In the genomic region with DNA sequence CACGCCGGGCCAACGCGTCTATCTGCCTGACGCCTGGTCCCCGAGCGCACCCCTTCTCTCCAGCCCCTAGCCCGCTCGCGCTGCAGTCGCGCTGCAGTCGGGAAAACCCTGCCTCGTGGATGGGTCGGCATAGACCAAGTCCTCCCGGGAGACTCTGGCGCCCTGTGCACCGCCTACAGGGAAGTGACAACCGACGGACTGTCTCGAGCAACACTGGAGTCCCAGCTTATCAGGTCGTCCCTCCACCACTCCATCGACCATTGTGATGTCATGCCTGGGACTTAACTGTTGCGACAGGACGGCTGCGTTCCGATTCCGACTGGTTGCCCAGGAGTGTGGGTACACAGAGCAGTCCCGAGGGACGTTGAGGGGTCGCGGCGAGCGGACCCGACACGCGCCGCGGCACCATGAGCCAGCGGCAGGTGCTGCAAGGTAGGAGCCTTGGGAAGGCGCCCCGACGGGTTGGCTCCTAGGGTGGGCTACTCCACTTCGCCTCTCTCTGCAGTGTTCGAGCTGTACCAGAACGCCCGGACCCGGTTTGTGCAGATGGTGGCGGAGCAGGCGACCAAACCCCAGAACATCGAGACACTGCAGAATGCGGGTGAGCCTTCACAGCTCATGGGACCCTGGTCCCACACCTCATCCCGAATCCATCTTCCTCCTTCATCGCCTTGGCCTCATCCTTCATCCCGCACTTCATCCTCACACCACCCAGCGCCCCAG, we compare ENCODE assay signal across 9 mouse cellular contexts. TPM values are rescaled to one million over a fixed set of nuclear protein-coding genes. Genes with fewer than 3 reads are reported as not detected.
DNase-seq lines count a peak whose midpoint lies in the region; ATAC-seq lines count a peak whose summit lies in the region.
"Had no signal": no experiment of that assay in that cellular context is flagged by ENCODE, and none has a peak within 500 bp of the region (broad histone marks: within the 10 kb centered on the region; RNA-seq: fewer than 3 reads in every experiment).

No protein-coding gene starts in this region.

- DNase-seq in cerebellum, adult 9-10 months: peak; percentile 19
- DNase-seq in cerebellum, adult 8-10 months: no peak
- DNase-seq in spleen, postnatal 4 days (ENCODE audit: low spot score in 2 of 2): peak; percentile 13 to 66
- DNase-seq in spleen, postnatal 36 days (ENCODE audit: low spot score in 2 of 2): no peak
- DNase-seq in naive thymus-derived CD4-positive, alpha-beta T cell, adult 2 months (ENCODE audit: low read depth): peak; percentile 46
- no peak for DNase-seq in Muller cell, postnatal 12 days (ENCODE audit: inconsistent ontology term)

- H3K4me3 ChIP-seq in heart, embryonic 12.5 days: peak overlapping the region; percentile 40
- peak overlapping the region; percentile 17; the same call in 1 of the 2 replicates for H3K4me3 ChIP-seq in limb, embryonic 12.5 days (replicated peaks)
- H3K4me3 ChIP-seq: erythroblast, embryonic 14.5 days had no signal

- no peaks in the 10 kb centered on the region for H3K9me3 ChIP-seq in heart, embryonic 12.5 days (replicated peaks)
- H3K9me3 ChIP-seq in limb, embryonic 12.5 days: no peaks in the 10 kb centered on the region

- no peak for ATAC-seq in heart, embryonic 12.5 days (ENCODE audit: insufficient number of reproducible peaks, low FRiP score)
- ATAC-seq in limb, embryonic 12.5 days (ENCODE audit: insufficient number of reproducible peaks, insufficient read depth, low FRiP score, low TSS enrichment, low read depth): no peak; the same call in 1 of the 2 replicates

- H3K27ac ChIP-seq in heart, embryonic 12.5 days (ENCODE audit: poor library complexity, severe bottlenecking): no peak overlapping the region
- no peak overlapping the region for H3K27ac ChIP-seq in limb, embryonic 12.5 days

- no peak overlapping the region for H3K9ac ChIP-seq in heart, embryonic 12.5 days
- H3K9ac ChIP-seq in limb, embryonic 12.5 days (replicated peaks): no peak overlapping the region

- H3K36me3 ChIP-seq in heart, embryonic 12.5 days: no peaks in the 10 kb centered on the region
- no peaks in the 10 kb centered on the region for H3K36me3 ChIP-seq in limb, embryonic 12.5 days

- WGBS in heart, embryonic 12.5 days: under 1% methylated on average over 56 of the region's 56 CpGs
- 1% methylated on average over 56 of the region's 56 CpGs for WGBS in limb, embryonic 12.5 days

- H3K4me1 ChIP-seq in heart, embryonic 12.5 days (replicated peaks): peaks cover 15% of the 10 kb centered on the region
- H3K4me1 ChIP-seq in limb, embryonic 12.5 days (replicated peaks): peaks cover 16% of the 10 kb centered on the region

- peaks cover 49% of the 10 kb centered on the region for H3K27me3 ChIP-seq in heart, embryonic 12.5 days (replicated peaks)
- H3K27me3 ChIP-seq in limb, embryonic 12.5 days: peaks cover 62% of the 10 kb centered on the region

- H3K4me2 ChIP-seq in heart, embryonic 12.5 days: peak overlapping the region; percentile 64
- 0 out of 2 replicates have a peak overlapping the region, but pooled peaks have one; percentile 1 for H3K4me2 ChIP-seq in limb, embryonic 12.5 days

RNA-seq across cellular contexts. Expression of a gene that starts 5.0 kb away (rescaled TPM):
- polyA plus RNA-seq in heart, embryonic 12.5 days (2016; fragmentation: Nextera tagmentation; extraction: Ambion mirVana): 0.14 TPM in 1 of 2 replicates, not detected in the other
- polyA plus RNA-seq in limb, embryonic 12.5 days (2016; fragmentation: Nextera tagmentation; extraction: Ambion mirVana): 0.21 TPM in 1 of 2 replicates, not detected in the other
- polyA plus RNA-seq: erythroblast, embryonic 14.5 days had no signal

RNA-seq across cellular contexts. Expression of a gene that starts 22.0 kb away (rescaled TPM):
- 15.6 and 17.9 TPM in 2 replicates for polyA plus RNA-seq in heart, embryonic 12.5 days (2016; fragmentation: Nextera tagmentation; extraction: Ambion mirVana)
- 29.3 and 33.4 TPM in 2 replicates for polyA plus RNA-seq in limb, embryonic 12.5 days (2016; fragmentation: Nextera tagmentation; extraction: Ambion mirVana)

RNA-seq across cellular contexts. Expression of a gene that starts 26.6 kb away (rescaled TPM):
- polyA plus RNA-seq in heart, embryonic 12.5 days (2016; fragmentation: Nextera tagmentation; extraction: Ambion mirVana): 144 and 153 TPM in 2 replicates
- 207 and 225 TPM in 2 replicates for polyA plus RNA-seq in limb, embryonic 12.5 days (2016; fragmentation: Nextera tagmentation; extraction: Ambion mirVana)

Comparison
In these comparisons a context has a peak if more than half of its experiments do, and no peak if none do; other contexts are left out.
1. DNase-seq: peak in cerebellum, adult 9-10 months (single experiment), spleen, postnatal 4 days (2 of 2) and naive thymus-derived CD4-positive, alpha-beta T cell, adult 2 months (single experiment); none in cerebellum, adult 8-10 months (single experiment), spleen, postnatal 36 days (0 of 2) and Muller cell, postnatal 12 days (single experiment).